ENCODE assay signal across 10 mouse cellular contexts in genomic region chr1:179137145-179137477, GRCm38 (mm10).
DNase-seq lines count a peak whose midpoint lies in the region; ATAC-seq lines count a peak whose summit lies in the region.
"Had no signal": no experiment of that assay in that cellular context is flagged by ENCODE, and none has a peak within 500 bp of the region (broad histone marks: within the 10 kb centered on the region; RNA-seq: fewer than 3 reads in every experiment).

No protein-coding gene starts in this region.

- intact Hi-C loops in heart, postnatal 14 days (cut with DNase I) = no loop called here
- intact Hi-C loops in left cerebral cortex, postnatal 36 days (cut with DNase I) = loop anchor here (10.0 kb wide), 1 partner anchor 452 kb away; no protein-coding TSS in a partner anchor

- no peak for DNase-seq in heart, postnatal 14 days
- DNase-seq in lung, postnatal 25 days (ENCODE audit: low spot score) = no peak
- no peak for DNase-seq in embryonic facial prominence, embryonic 10.5 days (ENCODE audit: low spot score)
- no peak for DNase-seq in left cerebral cortex, postnatal 36 days (ENCODE audit: low spot score in 2 of 2)
- DNase-seq in MN1 (ENCODE audit: low spot score) = no peak

- H3K9me3 ChIP-seq in heart, embryonic 16.5 days (replicated peaks; ENCODE audit: control insufficient read depth, low read length) = 0 out of 2 replicates have a peak, but pooled peaks cover 3% of the 10 kb centered on the region
- peaks cover 6% of the 10 kb centered on the region for H3K9me3 ChIP-seq in lung, embryonic 16.5 days (ENCODE audit: control insufficient read depth, low read length)
- H3K9me3 ChIP-seq in embryonic facial prominence, embryonic 10.5 days = peaks cover 9% of the 10 kb centered on the region; the same call in 1 of the 2 replicates
- peaks cover 8% of the 10 kb centered on the region; the same call in 1 of the 2 replicates for H3K9me3 ChIP-seq in stomach, embryonic 14.5 days (ENCODE audit: control insufficient read depth, low read depth, low read length)

- peak overlapping the region; percentile 56 for H3K4me2 ChIP-seq in heart, embryonic 16.5 days (ENCODE audit: low read depth, low read length)
- H3K4me2 ChIP-seq in lung, embryonic 16.5 days (ENCODE audit: low read depth, low read length) = peak overlapping the region; percentile 29; the same call in 1 of the 2 replicates
- no peak overlapping the region for H3K4me2 ChIP-seq in stomach, embryonic 14.5 days (replicated peaks; ENCODE audit: low read depth, low read length)
- H3K4me2 ChIP-seq: forebrain, embryonic 13.5 days; hindbrain, embryonic 14.5 days had no signal

- H3K4me1 ChIP-seq in heart, embryonic 16.5 days (ENCODE audit: control insufficient read depth, insufficient read depth, low read length) = peaks cover 10% of the 10 kb centered on the region
- H3K4me1 ChIP-seq in lung, embryonic 16.5 days (replicated peaks; ENCODE audit: control insufficient read depth, insufficient read depth, low read length) = peaks cover 10% of the 10 kb centered on the region
- peaks cover 27% of the 10 kb centered on the region for H3K4me1 ChIP-seq in embryonic facial prominence, embryonic 10.5 days
- peaks cover 17% of the 10 kb centered on the region for H3K4me1 ChIP-seq in stomach, embryonic 14.5 days (ENCODE audit: control insufficient read depth, insufficient read depth, low read length)

- H3K36me3 ChIP-seq in heart, embryonic 16.5 days (ENCODE audit: control insufficient read depth, insufficient read depth) = no peaks in the 10 kb centered on the region
- no peaks in the 10 kb centered on the region for H3K36me3 ChIP-seq in lung, embryonic 16.5 days (ENCODE audit: control insufficient read depth, insufficient read depth, low read length)
- H3K36me3 ChIP-seq in embryonic facial prominence, embryonic 10.5 days (replicated peaks) = peaks cover 7% of the 10 kb centered on the region
- H3K36me3 ChIP-seq in stomach, embryonic 14.5 days (ENCODE audit: control insufficient read depth, insufficient read depth, low read length) = no peaks in the 10 kb centered on the region

- ATAC-seq in heart, embryonic 16.5 days (replicated peaks; ENCODE audit: extremely low read depth, insufficient read depth, low FRiP score) = no peak
- no peak for ATAC-seq in lung, embryonic 16.5 days (ENCODE audit: low read depth)
- peak; percentile 7; the same call in 1 of the 2 replicates for ATAC-seq in stomach, embryonic 14.5 days (ENCODE audit: insufficient number of reproducible peaks, insufficient read depth, low FRiP score, low read depth)

- H3K27me3 ChIP-seq in heart, embryonic 16.5 days (ENCODE audit: control insufficient read depth, insufficient read depth, low read length) = no peaks in the 10 kb centered on the region
- H3K27me3 ChIP-seq in lung, embryonic 16.5 days (ENCODE audit: control insufficient read depth, insufficient read depth, low read depth, low read length) = no peaks in the 10 kb centered on the region
- H3K27me3 ChIP-seq in embryonic facial prominence, embryonic 10.5 days (replicated peaks; ENCODE audit: low read depth, poor library complexity, severe bottlenecking) = no peaks in the 10 kb centered on the region
- H3K27me3 ChIP-seq in stomach, embryonic 14.5 days (ENCODE audit: control insufficient read depth, insufficient read depth, low read length) = no peaks in the 10 kb centered on the region

- no peak overlapping the region for H3K4me3 ChIP-seq in heart, embryonic 16.5 days (ENCODE audit: low read length)
- H3K4me3 ChIP-seq in lung, embryonic 16.5 days (ENCODE audit: low read length) = no peak overlapping the region
- no peak overlapping the region for H3K4me3 ChIP-seq in embryonic facial prominence, embryonic 10.5 days
- no peak overlapping the region for H3K4me3 ChIP-seq in stomach, embryonic 14.5 days (ENCODE audit: low read depth, low read length)
- H3K4me3 ChIP-seq: forebrain, embryonic 13.5 days had no signal

- H3K27ac ChIP-seq in heart, embryonic 16.5 days (ENCODE audit: low read length) = peak overlapping the region; percentile 68
- peak overlapping the region; percentile 26; the same call in 1 of the 2 replicates for H3K27ac ChIP-seq in lung, embryonic 16.5 days (ENCODE audit: low read length)
- H3K27ac ChIP-seq in embryonic facial prominence, embryonic 10.5 days (replicated peaks) = peak overlapping the region; percentile 74; the same call in 1 of the 2 replicates
- H3K27ac ChIP-seq in stomach, embryonic 14.5 days (ENCODE audit: low read length) = peak overlapping the region; percentile 56; the same call in 1 of the 2 replicates
- H3K27ac ChIP-seq: forebrain, embryonic 13.5 days; hindbrain, embryonic 14.5 days had no signal

- WGBS in heart, embryonic 16.5 days = 45% methylated on average over 3 of the region's 3 CpGs
- 47% methylated on average over 3 of the region's 3 CpGs for WGBS in lung, embryonic 16.5 days
- 64% methylated on average over 3 of the region's 3 CpGs for WGBS in embryonic facial prominence, embryonic 10.5 days
- 61% methylated on average over 3 of the region's 3 CpGs for WGBS in stomach, embryonic 14.5 days

- H3K9ac ChIP-seq in heart, embryonic 16.5 days (ENCODE audit: low read length) = no peak overlapping the region
- H3K9ac ChIP-seq in lung, embryonic 16.5 days (ENCODE audit: low read length) = no peak overlapping the region
- H3K9ac ChIP-seq in stomach, embryonic 14.5 days (replicated peaks; ENCODE audit: low read depth, low read length) = no peak overlapping the region
- H3K9ac ChIP-seq: forebrain, embryonic 13.5 days; hindbrain, embryonic 14.5 days had no signal
